Mouse (Mus musculus) olfactory bulb, adult 2 months (tissue): ENCODE data around the gene Ppfibp1. TPM values are rescaled to one million over a fixed set of nuclear protein-coding genes. Genes with fewer than 3 reads are reported as not detected.
A peak's percentile ranks its signal among the peaks of the same experiment; 100 is the strongest.

Experiments
- H3K27ac ChIP-seq: fragments of 200-500 bp; 2 replicates; pipeline ENCODE4 v1.5.1; 2012; ENCODE audit warnings: low read depth, low read length; ENCODE audit not compliant: insufficient read depth
- H3K4me1 ChIP-seq: fragments of 200-500 bp; 2 replicates; pipeline ENCODE4 v1.6.1; 2012; ENCODE audit warnings: low read length; ENCODE audit not compliant: control insufficient read depth, insufficient read depth
- H3K4me3 ChIP-seq: fragments of 200-500 bp; 2 replicates; pipeline ENCODE4 v1.5.1; 2012; ENCODE audit warnings: mild to moderate bottlenecking, low read depth, low read length, moderate library complexity; ENCODE audit not compliant: insufficient read depth
- CTCF ChIP-seq: fragments of 200-500 bp; IDR thresholded peaks from 2 replicates; pipeline ENCODE4 v1.5.1; 2012; ENCODE audit warnings: low read depth, mild to moderate bottlenecking, low read length, moderate library complexity; ENCODE audit not compliant: insufficient read depth
- POLR2A ChIP-seq: fragments of 200-500 bp; IDR thresholded peaks from 2 replicates; pipeline ENCODE4 v1.6.1; 2012; ENCODE audit warnings: mild to moderate bottlenecking, low read depth, low read length, moderate library complexity; ENCODE audit not compliant: insufficient read depth
- WGBS: fragments of 180-500 bp; shearing (Covaris S2); methylation state at CpG from one replicate; pipeline ENCODE4 v1.1.7; 2018; 5-methylcytosine and 5-hydroxymethylcytosine counted together
- polyA plus RNA-seq: library from polyadenylated mRNA; stranded (reverse); fragments of >200 nt; gene quantifications from 2 replicates; pipeline ENCODE4 v1.2.4, GENCODE M21; 2012; ENCODE audit warnings: low replicate concordance; ENCODE audit not compliant: missing spikeins, insufficient read depth, insufficient read length

The Ppfibp1 gene
- polyA plus RNA-seq, 1 experiment = not detected

DNA sequence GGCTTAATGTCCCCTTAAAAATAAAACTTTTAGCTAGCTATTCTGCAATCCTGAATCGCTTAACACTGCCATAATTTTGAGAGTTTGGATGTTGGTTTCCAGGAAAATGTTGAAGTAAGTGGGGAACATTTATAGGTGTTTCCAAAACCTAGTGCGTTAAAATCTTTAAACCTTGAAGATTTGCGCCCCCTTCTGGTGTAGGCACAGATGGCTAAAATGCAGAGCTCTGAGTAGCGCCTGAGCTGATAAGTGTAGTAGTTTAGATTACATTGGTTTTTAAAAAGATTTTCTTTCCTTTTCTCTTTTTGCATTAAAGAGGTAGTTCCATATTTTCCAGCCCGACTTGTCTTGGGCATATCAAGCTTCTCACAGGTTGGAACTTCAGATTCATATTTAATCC is 105.9 kb downstream of the Ppfibp1 start:
- H3K27ac ChIP-seq = no peak overlapping the region
- H3K4me1 ChIP-seq = peaks cover 1% of the 10 kb centered on the region; the same call in 1 of the 2 replicates
- H3K4me3 ChIP-seq = no peak overlapping the region
- TF ChIP-seq CTCF = no peak
- TF ChIP-seq POLR2A = no peak
- 38% methylated on average over 5 of the region's 5 CpGs for WGBS

DNA sequence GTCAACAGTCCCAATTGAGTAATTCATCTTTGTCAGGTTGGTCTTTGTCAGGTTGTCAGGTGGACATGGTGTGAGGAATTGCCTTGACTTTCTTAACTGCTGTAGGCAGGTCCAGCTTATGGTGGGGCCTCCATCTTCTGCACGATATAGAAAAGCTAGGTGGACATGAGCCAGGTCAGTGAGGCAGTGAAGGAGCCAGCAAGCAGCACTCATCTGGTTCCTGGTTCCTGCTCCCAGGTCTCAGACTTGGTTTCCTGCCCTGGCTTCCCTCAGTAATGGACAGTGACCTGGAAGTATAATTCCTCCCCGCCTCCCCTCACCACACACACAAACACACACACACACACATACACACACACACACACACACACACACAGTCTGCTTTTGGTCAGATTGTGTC is 107.1 kb downstream of the Ppfibp1 start:
- Histone ChIP-seq H3K27ac (no peak overlapping the region), H3K4me1 (peaks cover 7% of the 10 kb centered on the region; the same call in 1 of the 2 replicates), H3K4me3 (no peak overlapping the region)
- TF ChIP-seq CTCF (no peak), POLR2A (no peak)
- 98% methylated on average over 2 of the region's 2 CpGs for WGBS

DNA sequence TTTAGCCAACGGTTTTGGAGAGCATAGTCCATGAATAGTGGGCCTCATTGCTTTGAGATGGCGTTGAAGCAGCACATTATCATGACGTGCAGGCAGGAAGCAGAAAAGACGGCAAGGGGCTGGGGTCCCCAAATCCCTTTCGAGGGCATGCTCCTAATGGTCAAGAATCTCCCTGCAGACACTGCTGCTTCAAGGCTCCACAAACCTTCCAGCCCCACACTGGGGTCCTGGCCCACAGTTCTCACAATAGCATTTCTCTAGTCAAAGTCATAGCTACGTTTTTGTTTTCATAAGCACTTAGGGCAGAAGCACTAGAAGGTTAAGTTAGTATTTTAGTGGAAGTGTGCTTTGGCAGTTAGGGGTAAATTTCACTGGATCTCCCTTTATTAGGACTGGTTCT is 107.6 kb downstream of the Ppfibp1 start:
- Histone ChIP-seq H3K4me1 (peaks cover 9% of the 10 kb centered on the region), H3K4me3 (no peak overlapping the region), H3K27ac (no peak overlapping the region)
- WGBS = 92% methylated on average over 6 of the region's 6 CpGs
- TF ChIP-seq CTCF (no peak), POLR2A (no peak)

DNA sequence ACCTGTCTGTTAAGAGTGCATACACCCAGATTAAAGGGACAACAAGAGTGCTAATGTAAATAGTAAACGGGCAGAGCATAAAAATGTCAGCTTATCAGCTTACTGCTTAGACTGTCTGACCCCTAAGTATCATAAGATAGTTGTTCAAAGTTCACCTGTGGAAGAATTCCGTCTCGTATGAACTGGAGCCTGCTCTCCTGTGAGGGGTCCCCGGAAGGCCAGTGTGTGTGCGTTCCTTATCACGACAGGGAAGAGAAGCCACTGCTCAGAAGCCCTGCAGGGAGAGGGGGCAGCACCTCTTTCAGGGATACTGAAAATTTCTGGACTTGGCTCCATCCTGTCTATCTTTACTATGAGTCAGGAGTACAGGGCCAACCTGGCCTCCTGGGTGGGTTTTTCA is 108.7 kb downstream of the Ppfibp1 start:
- peaks cover 11% of the 10 kb centered on the region for H3K4me1 ChIP-seq
- no peak overlapping the region for H3K27ac ChIP-seq
- whole genome bisulfite sequencing = 95% methylated on average over 6 of the region's 6 CpGs
- H3K4me3 ChIP-seq = no peak overlapping the region
- no peak for TF ChIP-seq POLR2A

DNA sequence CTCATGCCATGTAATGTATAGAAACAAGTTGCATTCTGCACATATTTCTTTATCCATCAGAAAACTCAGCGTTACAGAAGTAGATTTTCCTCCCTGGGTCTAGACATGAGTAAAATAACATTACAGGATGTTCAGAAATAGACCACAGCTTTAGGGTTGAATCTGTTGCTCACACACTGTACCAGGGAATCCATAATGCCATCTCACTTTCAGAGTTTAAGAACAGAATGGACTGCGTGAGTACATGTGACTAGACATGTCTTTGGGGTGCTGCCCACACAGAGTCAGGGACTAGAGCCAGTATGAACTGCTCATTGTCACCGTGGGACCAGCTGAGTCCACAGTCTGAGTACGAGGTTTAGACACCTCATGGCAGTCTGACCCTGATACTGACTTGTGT is 110.4 kb downstream of the Ppfibp1 start:
- Histone ChIP-seq H3K27ac (no peak overlapping the region), H3K4me3 (no peak overlapping the region), H3K4me1 (peaks cover 11% of the 10 kb centered on the region)
- no peak for TF ChIP-seq CTCF
- TF ChIP-seq POLR2A = no peak
- WGBS = 75% methylated on average over 4 of the region's 4 CpGs

DNA sequence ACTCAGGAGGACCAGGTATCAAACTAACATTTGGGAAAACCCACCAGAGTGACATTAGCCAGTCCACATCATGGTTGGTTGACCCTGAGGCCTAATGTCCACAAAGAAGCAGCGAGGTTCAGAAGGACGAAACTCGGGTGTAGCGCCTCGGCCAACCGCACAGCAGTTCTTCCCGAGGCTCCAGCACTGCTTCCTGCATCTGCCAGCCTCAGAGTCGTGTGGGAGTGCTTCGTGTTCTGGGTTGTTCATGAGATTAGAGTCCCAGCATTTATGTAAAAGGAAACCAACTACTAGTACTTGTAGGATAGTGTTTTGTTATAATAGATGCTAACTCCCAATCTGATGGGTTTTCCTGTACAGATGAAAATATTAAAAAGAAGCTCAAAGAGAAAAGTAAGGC is 111.0 kb downstream of the Ppfibp1 start:
- no peak overlapping the region for H3K4me3 ChIP-seq
- peaks cover 11% of the 10 kb centered on the region for H3K4me1 ChIP-seq
- H3K27ac ChIP-seq = 0 out of 2 replicates have a peak overlapping the region, but pooled peaks have one; percentile 23
- WGBS = 68% methylated on average over 9 of the region's 9 CpGs
- TF ChIP-seq POLR2A = no peak

DNA sequence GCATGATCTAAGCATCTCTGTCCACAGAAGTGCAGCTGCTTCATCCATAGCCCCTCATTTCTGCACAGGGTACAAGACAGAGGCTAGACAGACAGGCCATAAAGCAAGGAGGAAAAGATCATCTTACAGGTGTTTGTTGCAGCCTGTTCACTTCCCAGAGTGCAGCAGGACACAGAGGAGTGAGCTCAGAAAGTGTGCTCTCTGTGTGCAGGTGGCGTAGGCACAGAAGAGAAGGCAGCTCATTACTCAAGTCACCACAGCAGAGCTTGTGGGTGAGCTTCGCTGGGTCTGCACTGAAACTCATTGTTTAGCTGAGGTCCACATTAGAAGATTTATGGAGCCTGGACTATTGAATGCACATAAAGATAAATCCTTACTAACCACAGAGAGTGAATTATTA is 111.5 kb downstream of the Ppfibp1 start:
- no peak overlapping the region for H3K4me3 ChIP-seq
- H3K4me1 ChIP-seq = peaks cover 11% of the 10 kb centered on the region
- no peak for TF ChIP-seq CTCF
- no peak for TF ChIP-seq POLR2A
- no peak overlapping the region for H3K27ac ChIP-seq
- 62% methylated on average over 2 of the region's 2 CpGs for WGBS

DNA sequence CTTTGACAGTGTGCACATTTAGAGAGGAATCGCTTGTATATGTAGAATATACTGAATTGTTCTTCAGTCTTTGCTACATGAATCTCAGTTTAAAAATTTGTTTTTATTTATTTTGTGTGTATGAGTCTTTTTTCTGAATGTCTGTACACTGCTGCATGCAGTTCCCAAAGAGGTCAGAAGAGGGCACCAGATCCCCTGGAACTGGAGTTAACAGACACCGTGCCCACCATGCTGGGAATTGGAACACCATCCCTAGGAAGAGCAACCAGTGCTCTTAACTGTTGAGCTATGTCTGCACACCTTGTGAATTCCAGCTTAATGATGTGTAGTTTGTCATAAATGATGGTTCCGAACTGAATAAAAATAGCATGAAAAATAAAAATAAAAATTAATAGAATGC is 119.9 kb downstream of the Ppfibp1 start:
- H3K4me3 ChIP-seq = no peak overlapping the region
- no peak overlapping the region for H3K27ac ChIP-seq
- TF ChIP-seq CTCF (no peak), POLR2A (no peak)
- 70% methylated on average over 3 of the region's 3 CpGs for WGBS
- peaks cover 6% of the 10 kb centered on the region; the same call in 1 of the 2 replicates for H3K4me1 ChIP-seq

DNA sequence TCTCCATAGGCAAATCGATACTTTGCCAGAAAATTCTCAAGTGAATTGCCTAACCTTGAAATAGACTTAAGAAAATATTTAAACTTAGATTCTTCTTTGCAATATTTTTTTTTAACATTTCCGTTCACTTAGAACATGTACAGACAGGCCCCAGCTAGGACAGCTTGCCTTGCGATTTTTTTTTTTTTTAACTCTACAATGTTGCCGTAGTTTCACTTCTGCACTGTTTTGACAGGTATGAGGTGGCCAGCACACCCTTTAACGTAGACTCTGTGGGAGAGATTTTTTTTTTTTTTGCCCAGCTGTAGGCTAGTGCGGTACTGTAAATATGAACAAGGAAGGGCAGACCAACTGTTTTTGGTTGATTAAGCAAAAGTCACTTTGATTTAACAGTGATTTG is 122.1 kb downstream of the Ppfibp1 start:
- 85% methylated on average over 6 of the region's 6 CpGs for WGBS
- H3K27ac ChIP-seq = no peak overlapping the region
- no peak overlapping the region for H3K4me3 ChIP-seq
- H3K4me1 ChIP-seq = peaks cover 6% of the 10 kb centered on the region; the same call in 1 of the 2 replicates
- TF ChIP-seq CTCF (no peak), POLR2A (no peak)

DNA sequence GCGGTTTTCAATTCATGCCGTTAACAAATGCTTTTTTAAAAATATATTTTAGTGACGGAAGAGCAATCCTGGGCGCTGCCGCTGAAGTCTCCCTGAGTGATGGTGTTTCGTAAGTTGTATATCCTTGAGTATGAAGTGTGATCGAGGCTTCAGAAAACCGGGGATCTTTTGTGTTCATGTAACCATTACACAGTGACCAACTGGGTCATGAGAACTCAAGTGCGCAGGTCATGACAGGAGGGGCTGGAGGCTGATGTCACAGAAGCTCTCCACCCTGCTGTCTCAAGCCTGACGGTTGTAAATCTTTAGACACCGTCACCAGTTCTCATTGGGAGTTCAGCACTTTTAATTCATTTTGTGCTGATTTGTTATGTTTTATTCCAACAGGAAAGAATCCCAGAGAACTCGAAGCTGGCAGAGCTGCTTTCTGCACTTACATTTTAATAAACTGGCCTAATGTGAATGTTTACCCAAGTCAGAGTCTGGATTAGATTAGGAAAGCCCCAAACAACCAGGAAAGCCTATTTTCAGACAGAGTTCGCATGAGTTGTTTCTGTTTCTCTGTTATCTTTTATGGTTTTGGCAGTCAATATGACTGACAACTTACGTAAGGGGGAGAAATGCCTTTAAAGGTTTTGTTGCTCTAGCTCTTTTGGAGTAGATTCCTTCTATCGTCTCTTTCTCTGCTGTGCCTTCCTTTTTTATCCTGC is 122.7 kb downstream of the Ppfibp1 start:
- no peak for TF ChIP-seq CTCF
- no peak for TF ChIP-seq POLR2A
- peak overlapping the region; percentile 43; the same call in 1 of the 2 replicates for H3K27ac ChIP-seq
- no peak overlapping the region for H3K4me3 ChIP-seq
- 88% methylated on average over 15 of the region's 15 CpGs for WGBS
- H3K4me1 ChIP-seq = peaks cover 6% of the 10 kb centered on the region; the same call in 1 of the 2 replicates
